ENCODE assay signal across 8 mouse cellular contexts in the genomic region with DNA sequence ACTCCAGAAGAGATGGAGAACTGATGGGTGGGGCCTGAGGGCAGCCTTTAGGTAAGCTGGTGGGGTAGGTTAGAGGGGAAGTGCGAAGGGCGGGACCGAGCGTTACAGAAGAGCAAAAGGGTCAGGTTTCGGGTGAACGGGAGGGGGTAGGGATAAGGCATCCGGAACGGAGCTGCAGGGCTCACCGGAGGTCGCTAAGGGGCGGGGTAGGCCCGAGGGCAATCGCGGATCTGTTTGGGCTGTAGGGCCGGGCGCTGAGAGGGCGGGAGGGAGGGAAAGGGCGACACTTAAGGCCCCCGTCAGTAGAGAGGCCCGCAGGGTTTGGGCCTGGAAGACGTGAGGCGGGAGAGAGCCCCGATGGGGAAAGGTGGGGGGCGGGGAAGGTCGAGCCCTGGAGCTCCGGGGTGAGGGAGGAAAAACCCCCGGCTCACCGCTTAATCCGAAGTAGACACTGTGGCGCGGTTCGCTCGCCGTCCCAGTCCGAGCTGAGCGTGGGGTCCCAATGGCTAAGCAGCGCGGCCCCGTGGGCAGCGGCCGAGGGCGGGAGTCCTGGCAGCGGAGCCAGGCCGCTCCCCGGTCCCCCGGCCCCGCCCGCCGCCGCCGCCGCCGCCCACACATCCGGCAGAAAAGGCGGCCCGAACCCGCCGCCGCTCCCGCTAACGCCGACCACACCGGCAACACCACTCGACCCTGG. TPM values are rescaled to one million over a fixed set of nuclear protein-coding genes. Genes with fewer than 3 reads are reported as not detected.
A peak's percentile ranks its signal among the peaks of the same experiment; 100 is the strongest.
DNase-seq lines count a peak whose midpoint lies in the region; ATAC-seq and TF ChIP-seq lines count a peak whose summit lies in the region.

No protein-coding gene starts in this region.

- H3K4me1 ChIP-seq in embryonic facial prominence, embryonic 10.5 days, result peaks cover 28% of the 10 kb centered on the region
- peaks cover 29% of the 10 kb centered on the region for H3K4me1 ChIP-seq in hindbrain, embryonic 13.5 days (replicated peaks)
- H3K4me1 ChIP-seq in lung, adult 2 months (ENCODE audit: control insufficient read depth, insufficient read depth, low read length), result peaks cover 13% of the 10 kb centered on the region
- peaks cover 20% of the 10 kb centered on the region; the same call in 1 of the 2 replicates for H3K4me1 ChIP-seq in neural tube, embryonic 14.5 days (ENCODE audit: control insufficient read depth, insufficient read depth, low read length)

- 0 out of 2 replicates have a peak, but pooled peaks have one; percentile 15 for TF ChIP-seq POLR2A in lung, adult 2 months (IDR thresholded peaks at IDR 0.05; ENCODE audit: borderline replicate concordance, extremely low read depth, low read depth, low read length)

- peak; percentile 75 for ATAC-seq in hindbrain, embryonic 13.5 days (ENCODE audit: low FRiP score)
- ATAC-seq in neural tube, embryonic 14.5 days (ENCODE audit: low read depth), result peak; percentile 63

- peak overlapping the region; percentile 96 for H3K27ac ChIP-seq in embryonic facial prominence, embryonic 10.5 days (replicated peaks)
- H3K27ac ChIP-seq in hindbrain, embryonic 13.5 days, result peak overlapping the region; percentile 87
- peak overlapping the region; percentile 83 for H3K27ac ChIP-seq in neural tube, embryonic 14.5 days (ENCODE audit: low read depth, low read length)

- peak overlapping the region; percentile 92 for H3K4me2 ChIP-seq in hindbrain, embryonic 13.5 days
- peak overlapping the region; percentile 69 for H3K4me2 ChIP-seq in neural tube, embryonic 14.5 days (ENCODE audit: low read depth, low read length)

- no peaks in the 10 kb centered on the region for H3K9me3 ChIP-seq in embryonic facial prominence, embryonic 10.5 days
- H3K9me3 ChIP-seq in hindbrain, embryonic 13.5 days, result no peaks in the 10 kb centered on the region
- no peaks in the 10 kb centered on the region for H3K9me3 ChIP-seq in neural tube, embryonic 14.5 days (ENCODE audit: control insufficient read depth, low read length)

- H3K4me3 ChIP-seq in embryonic facial prominence, embryonic 10.5 days, result peak overlapping the region; percentile 98
- H3K4me3 ChIP-seq in hindbrain, embryonic 13.5 days, result peak overlapping the region; percentile 96
- peak overlapping the region; percentile 76 for H3K4me3 ChIP-seq in lung, adult 2 months (replicated peaks; ENCODE audit: extremely low read depth, low read depth, low read length)
- H3K4me3 ChIP-seq in neural tube, embryonic 14.5 days (ENCODE audit: low read depth, low read length), result peak overlapping the region; percentile 85

- intact Hi-C loops in gastrocnemius, postnatal 14 days (cut with DNase I; ENCODE audit: low total_unique reads), result no loop called here

- TF ChIP-seq CTCF in lung, adult 2 months (IDR thresholded peaks at IDR 0.05; ENCODE audit: insufficient read depth, low read length), result no peak

- peaks cover 44% of the 10 kb centered on the region for H3K36me3 ChIP-seq in embryonic facial prominence, embryonic 10.5 days (replicated peaks)
- H3K36me3 ChIP-seq in hindbrain, embryonic 13.5 days, result peaks cover 17% of the 10 kb centered on the region
- H3K36me3 ChIP-seq in neural tube, embryonic 14.5 days (ENCODE audit: control insufficient read depth, insufficient read depth, low read length), result peaks cover 11% of the 10 kb centered on the region

- DNase-seq in urinary bladder, postnatal 14 days (ENCODE audit: low spot score), result peak; percentile 53
- DNase-seq in urinary bladder, adult 2 months (ENCODE audit: low spot score), result no peak
- peak; percentile 78 for DNase-seq in embryonic facial prominence, embryonic 10.5 days (ENCODE audit: low spot score)
- DNase-seq in lung, adult 2 months, result no peak
- no peak for DNase-seq in gastrocnemius, postnatal 14 days
- no peak for DNase-seq in gastrocnemius, adult 8-10 months (ENCODE audit: low spot score in 2 of 2)

- under 1% methylated on average over 64 of the region's 64 CpGs for WGBS in embryonic facial prominence, embryonic 10.5 days
- under 1% methylated on average over 51 of the region's 64 CpGs for WGBS in hindbrain, embryonic 13.5 days
- WGBS in lung, adult 2 months, result under 1% methylated on average over 60 of the region's 64 CpGs
- under 1% methylated on average over 48 of the region's 64 CpGs for WGBS in neural tube, embryonic 14.5 days

- no peaks in the 10 kb centered on the region for H3K27me3 ChIP-seq in embryonic facial prominence, embryonic 10.5 days (replicated peaks; ENCODE audit: low read depth, poor library complexity, severe bottlenecking)
- no peaks in the 10 kb centered on the region for H3K27me3 ChIP-seq in hindbrain, embryonic 13.5 days
- no peaks in the 10 kb centered on the region for H3K27me3 ChIP-seq in neural tube, embryonic 14.5 days (ENCODE audit: control insufficient read depth, insufficient read depth, low read length)

- H3K9ac ChIP-seq in hindbrain, embryonic 13.5 days, result peak overlapping the region; percentile 97
- peak overlapping the region; percentile 88 for H3K9ac ChIP-seq in neural tube, embryonic 14.5 days (replicated peaks; ENCODE audit: low read depth, low read length)

RNA-seq across cellular contexts. Expression of gene Ube2z, which starts 0.5 kb away (rescaled TPM):
- 56.8 and 65.1 TPM in 2 replicates for polyA plus RNA-seq in urinary bladder, adult 2 months (2012; rRNA removed)
- polyA plus RNA-seq in embryonic facial prominence, embryonic 10.5 days (2016; fragmentation: Nextera tagmentation; extraction: Ambion mirVana), result 34.3 and 35.2 TPM in 2 replicates
- 31.0 and 31.7 TPM in 2 replicates for polyA plus RNA-seq in hindbrain, embryonic 13.5 days (2015; fragmentation: Nextera tagmentation; extraction: Ambion mirVana)
- polyA plus RNA-seq in lung, adult 2 months (2012; rRNA removed), result 31.1 and 38.1 TPM in 2 replicates
- polyA plus RNA-seq in neural tube, embryonic 14.5 days (2014; fragmentation: Nextera tagmentation; extraction: Ambion mirVana), result 26.2 and 34.6 TPM in 2 replicates
- 10 to 100 TPM; 17.6 to 19.9 TPM for total RNA-seq in gastrocnemius, postnatal 14 days (2021)
- total RNA-seq in gastrocnemius, adult 8-10 months (2022), result 10 to 100 TPM; 15.0 to 17.9 (median 16.3) TPM

RNA-seq across cellular contexts. Expression of gene Atp5g1, which starts 10.8 kb away (rescaled TPM):
- 217 and 242 TPM in 2 replicates for polyA plus RNA-seq in urinary bladder, adult 2 months (2012; rRNA removed)
- 596 and 634 TPM in 2 replicates for polyA plus RNA-seq in embryonic facial prominence, embryonic 10.5 days (2016; fragmentation: Nextera tagmentation; extraction: Ambion mirVana)
- 530 and 549 TPM in 2 replicates for polyA plus RNA-seq in hindbrain, embryonic 13.5 days (2015; fragmentation: Nextera tagmentation; extraction: Ambion mirVana)
- 235 and 352 TPM in 2 replicates for polyA plus RNA-seq in lung, adult 2 months (2012; rRNA removed)
- polyA plus RNA-seq in neural tube, embryonic 14.5 days (2014; fragmentation: Nextera tagmentation; extraction: Ambion mirVana), result 854 and 1,068 TPM in 2 replicates
- total RNA-seq in gastrocnemius, postnatal 14 days (2021), result 1,000 to 10,000 TPM; 1,272 to 1,516 TPM
- 1,000 to 10,000 TPM; 1,235 to 1,416 (median 1,336) TPM for total RNA-seq in gastrocnemius, adult 8-10 months (2022)

RNA-seq across cellular contexts. Expression of gene Snf8, which starts 30.0 kb away (rescaled TPM):
- 50.3 and 53.7 TPM in 2 replicates for polyA plus RNA-seq in urinary bladder, adult 2 months (2012; rRNA removed)
- 106 and 107 TPM in 2 replicates for polyA plus RNA-seq in embryonic facial prominence, embryonic 10.5 days (2016; fragmentation: Nextera tagmentation; extraction: Ambion mirVana)
- polyA plus RNA-seq in hindbrain, embryonic 13.5 days (2015; fragmentation: Nextera tagmentation; extraction: Ambion mirVana), result 138 and 141 TPM in 2 replicates
- polyA plus RNA-seq in lung, adult 2 months (2012; rRNA removed), result 18.1 and 24.1 TPM in 2 replicates
- polyA plus RNA-seq in neural tube, embryonic 14.5 days (2014; fragmentation: Nextera tagmentation; extraction: Ambion mirVana), result 43.7 and 46.2 TPM in 2 replicates
- total RNA-seq in gastrocnemius, postnatal 14 days (2021), result 10 to 100 TPM; 27.6 to 31.7 TPM
- 10 to 100 TPM; 30.5 to 36.9 (median 31.6) TPM for total RNA-seq in gastrocnemius, adult 8-10 months (2022)

RNA-seq across cellular contexts. Expression of gene Gip, which starts 40.3 kb away (rescaled TPM):
- polyA plus RNA-seq in urinary bladder, adult 2 months (2012; rRNA removed), result not detected in 2 replicates
- polyA plus RNA-seq in embryonic facial prominence, embryonic 10.5 days (2016; fragmentation: Nextera tagmentation; extraction: Ambion mirVana), result not detected in 2 replicates
- polyA plus RNA-seq in hindbrain, embryonic 13.5 days (2015; fragmentation: Nextera tagmentation; extraction: Ambion mirVana), result not detected in 2 replicates
- not detected in 2 replicates for polyA plus RNA-seq in lung, adult 2 months (2012; rRNA removed)
- polyA plus RNA-seq in neural tube, embryonic 14.5 days (2014; fragmentation: Nextera tagmentation; extraction: Ambion mirVana), result not detected in 2 replicates
- not detected for total RNA-seq in gastrocnemius, postnatal 14 days (2021)
- total RNA-seq in gastrocnemius, adult 8-10 months (2022), result not detected

RNA-seq across cellular contexts. Expression of gene Calcoco2, which starts 47.1 kb away (rescaled TPM):
- polyA plus RNA-seq in urinary bladder, adult 2 months (2012; rRNA removed), result 0.03 TPM in 1 of 2 replicates, not detected in the other
- not detected in 2 replicates for polyA plus RNA-seq in embryonic facial prominence, embryonic 10.5 days (2016; fragmentation: Nextera tagmentation; extraction: Ambion mirVana)
- not detected in 2 replicates for polyA plus RNA-seq in hindbrain, embryonic 13.5 days (2015; fragmentation: Nextera tagmentation; extraction: Ambion mirVana)
- 0.08 and 0.11 TPM in 2 replicates for polyA plus RNA-seq in lung, adult 2 months (2012; rRNA removed)
- polyA plus RNA-seq in neural tube, embryonic 14.5 days (2014; fragmentation: Nextera tagmentation; extraction: Ambion mirVana), result not detected in 2 replicates
- not detected for total RNA-seq in gastrocnemius, postnatal 14 days (2021)
- not detected for total RNA-seq in gastrocnemius, adult 8-10 months (2022)

Comparison
In these comparisons a context has a peak if more than half of its experiments do, and no peak if none do; other contexts are left out.
1. DNase-seq: peak in urinary bladder, postnatal 14 days (single experiment) and embryonic facial prominence, embryonic 10.5 days (single experiment); none in urinary bladder, adult 2 months (single experiment), lung, adult 2 months (single experiment), gastrocnemius, postnatal 14 days (single experiment) and gastrocnemius, adult 8-10 months (0 of 2).
2. Peak in every context shown above with its lines, with median percentiles within 50 percentile points of each other: H3K27ac ChIP-seq and H3K4me3 ChIP-seq.